Mouse (Mus musculus) gastrocnemius, postnatal 10 days (tissue): ENCODE measurements at regions not wholly inside any gene's neighbourhood (a gene's known extent, or its start where the extent isn't known, plus 50 kb on each side); places are given as distances from the start of the nearest gene placed in this dataset.
A peak's percentile ranks its signal among the peaks of the same experiment; 100 is the strongest.

Source experiments
- DNase-seq: peaks from one replicate; pipeline ENCODE4 v3.0.0; 2021; ENCODE audit warnings: mixed read lengths

DNA sequence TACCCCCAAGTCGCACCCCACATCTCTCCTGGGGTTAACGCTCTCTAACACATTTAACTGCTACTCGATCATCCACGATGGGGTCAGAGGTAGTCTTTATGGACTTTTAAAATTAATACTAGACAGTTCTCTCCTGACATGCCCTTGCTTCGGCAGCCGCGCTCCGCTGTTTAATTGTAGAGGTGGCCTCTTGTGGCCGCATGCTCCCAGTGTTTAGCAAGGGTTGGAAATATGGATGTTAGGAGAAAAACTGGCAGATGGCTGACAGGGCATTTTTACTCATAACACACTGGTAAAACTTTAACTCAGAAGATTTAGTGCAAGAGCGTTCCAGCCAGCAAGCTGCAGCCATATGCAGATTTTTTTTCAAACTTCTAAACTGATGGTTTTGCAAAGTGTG lies 242.7 kb downstream of the Tshz3 start:
- DNase-seq = no peak

DNA sequence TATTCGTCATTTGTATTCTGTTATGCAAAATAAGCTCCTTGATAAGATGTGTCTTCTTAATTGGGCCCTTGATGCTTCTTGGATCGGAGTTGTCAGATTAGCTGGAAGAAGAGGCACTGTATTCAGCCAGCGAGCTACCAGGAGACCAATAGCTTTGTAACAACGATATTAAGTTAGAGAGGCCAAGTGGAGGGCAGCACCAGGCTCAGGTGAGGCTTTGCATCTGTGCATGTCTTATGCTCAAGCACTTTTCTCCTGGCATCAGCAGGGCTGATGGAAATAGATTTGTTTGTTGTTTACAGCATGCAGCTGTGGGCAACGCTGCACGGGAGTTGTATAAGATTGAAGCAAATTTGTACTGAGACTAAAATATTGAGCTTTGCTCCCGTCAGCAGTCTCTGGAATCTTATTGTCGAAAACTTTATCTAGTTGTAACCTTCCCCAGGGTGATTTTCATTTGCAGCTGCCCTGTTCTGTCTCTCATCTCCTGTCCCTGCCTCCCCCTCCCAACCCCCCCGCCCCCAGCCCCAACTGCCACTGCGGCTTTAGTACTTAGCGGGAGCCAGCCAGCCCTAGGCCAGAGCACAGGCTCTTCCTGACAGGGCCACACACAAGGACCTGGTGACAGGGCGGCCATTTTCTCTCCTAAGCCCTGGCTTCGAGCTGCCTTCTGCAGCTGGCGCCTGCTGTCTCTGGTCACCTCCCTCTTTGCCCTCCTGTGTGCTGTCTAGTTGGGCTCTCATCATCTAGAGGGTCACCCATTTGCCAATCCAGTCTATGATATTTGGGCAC lies 247.3 kb downstream of the Tshz3 start:
- no peak for DNase-seq

DNA sequence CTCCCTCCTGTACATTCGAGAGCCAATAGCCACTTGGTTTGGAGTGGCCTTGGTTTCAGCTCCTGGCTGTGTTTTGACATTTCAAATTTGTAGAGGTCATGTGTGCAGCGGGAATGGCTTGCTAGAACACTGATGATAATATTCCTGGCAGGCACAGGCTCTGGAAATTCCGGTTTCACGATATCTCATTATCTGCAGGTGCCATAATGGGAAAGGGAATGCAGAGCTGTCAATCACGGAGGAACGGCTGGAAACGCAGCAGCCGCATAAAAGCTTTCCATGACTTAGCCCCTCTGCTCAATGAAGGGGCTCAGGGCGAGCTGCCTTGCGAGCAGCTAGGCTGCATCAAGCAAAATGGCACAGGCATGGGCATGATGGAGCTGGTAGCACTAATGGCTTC lies 251.6 kb downstream of the Tshz3 start:
- DNase-seq = no peak

DNA sequence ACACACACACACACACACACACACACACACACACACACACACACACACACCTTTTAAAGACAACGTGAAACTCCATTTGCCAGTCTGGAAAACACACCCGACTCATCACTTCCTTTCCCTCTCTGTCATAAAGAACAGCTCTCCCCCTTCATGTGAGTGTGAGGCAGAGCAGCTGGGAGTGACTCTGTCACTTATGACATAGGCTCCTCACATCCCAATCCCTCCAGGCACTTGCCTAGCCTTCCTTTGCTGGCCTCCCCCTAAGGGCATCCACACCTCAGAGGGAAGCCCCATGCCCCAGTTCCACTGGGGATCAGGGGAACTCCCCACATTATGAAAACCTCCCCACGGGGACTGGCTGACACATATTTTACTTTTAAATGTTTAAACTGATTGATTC lies 257.5 kb downstream of the Tshz3 start:
- DNase-seq = no peak

DNA sequence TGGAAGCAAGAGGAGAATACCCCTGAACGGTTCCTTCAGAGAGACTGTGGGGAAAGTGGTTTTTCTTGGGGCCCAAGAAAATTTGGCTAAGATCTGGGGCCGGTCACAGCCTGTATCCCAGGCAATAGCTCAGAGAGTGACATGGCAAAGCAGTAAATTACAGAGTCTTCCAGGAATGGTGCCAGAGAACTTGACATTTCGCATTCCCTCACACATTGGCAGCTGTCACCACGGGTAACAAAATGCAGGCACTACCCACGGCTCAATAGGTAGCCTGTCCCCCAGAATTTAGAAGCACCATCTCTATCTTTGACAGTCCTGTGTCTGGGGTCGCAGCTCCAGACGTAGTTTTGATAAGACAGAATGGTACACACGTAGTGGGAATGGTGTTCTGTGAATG lies 260.3 kb downstream of the Tshz3 start:
- no peak for DNase-seq

DNA sequence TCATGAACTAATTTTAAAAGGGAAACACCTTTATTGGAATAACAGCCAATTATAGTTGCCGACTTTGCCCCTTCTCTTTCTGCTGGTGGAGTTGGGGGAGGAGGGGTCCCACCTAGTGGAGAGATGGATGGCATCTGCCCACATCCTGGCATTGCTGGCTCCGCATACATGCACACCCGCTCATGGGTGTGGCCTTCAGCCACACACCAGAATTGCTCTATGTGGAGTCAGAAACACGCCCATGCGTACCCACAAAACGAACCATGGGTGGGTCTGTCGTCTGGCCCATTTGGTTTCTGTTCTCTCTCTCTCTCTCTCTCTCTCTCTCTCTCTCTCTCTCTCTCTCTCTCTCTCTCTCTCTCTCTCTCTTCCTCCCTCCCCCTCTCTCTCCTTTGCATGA lies 273.9 kb downstream of the Tshz3 start:
- no peak for DNase-seq

DNA sequence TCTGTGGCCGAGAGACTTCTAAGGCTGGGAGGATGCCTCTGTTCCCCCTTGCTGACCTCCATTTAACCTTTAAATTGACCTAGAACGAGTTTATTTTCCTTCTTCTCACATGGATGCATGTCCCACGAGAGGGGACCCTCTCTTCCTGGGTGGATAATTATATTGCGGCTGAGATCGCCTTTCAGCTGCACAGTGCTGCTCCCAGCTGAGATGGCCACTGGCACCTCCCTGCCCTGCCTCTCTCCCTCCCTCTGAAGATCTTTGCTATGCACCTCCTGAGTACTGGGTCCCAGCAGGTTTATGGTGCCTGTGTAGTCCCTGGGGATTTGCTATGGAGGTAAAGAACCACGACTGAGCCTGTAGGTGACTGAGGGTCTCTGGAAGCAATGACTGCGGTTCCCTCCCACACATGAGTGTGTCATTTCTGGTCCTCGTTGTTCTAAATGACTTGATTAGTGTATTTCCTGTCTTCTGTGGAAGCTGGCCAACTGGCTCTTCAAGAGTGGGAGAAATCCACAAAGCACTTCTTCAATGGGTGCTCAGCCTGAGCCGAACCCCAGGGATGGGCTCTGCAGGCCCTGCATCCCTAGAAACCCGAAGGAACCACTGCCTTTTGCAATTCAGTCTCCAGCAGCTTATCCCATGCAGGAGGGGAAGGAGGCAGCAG lies 275.9 kb downstream of the Tshz3 start:
- no peak for DNase-seq

DNA sequence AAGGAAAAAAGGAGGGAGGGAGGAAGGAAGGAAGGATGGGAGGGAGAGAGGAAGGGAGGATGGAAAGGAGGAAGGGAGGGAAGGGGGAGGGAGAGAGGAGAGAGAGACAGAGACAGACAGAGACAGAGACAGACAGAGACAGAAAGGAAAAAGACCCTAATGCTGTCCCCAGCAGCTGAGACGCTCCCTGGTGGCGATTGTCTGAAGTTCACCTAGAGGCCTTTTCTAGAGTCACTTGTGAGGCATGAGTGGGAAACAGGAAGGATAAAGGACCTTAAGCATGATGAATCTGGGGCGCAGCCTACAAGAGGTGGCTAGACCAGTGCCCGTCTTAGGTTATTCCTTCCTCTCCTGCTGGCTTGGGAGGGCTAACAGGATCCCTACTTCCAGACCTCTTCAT lies 276.7 kb downstream of the Tshz3 start:
- peak; percentile 31 for DNase-seq

DNA sequence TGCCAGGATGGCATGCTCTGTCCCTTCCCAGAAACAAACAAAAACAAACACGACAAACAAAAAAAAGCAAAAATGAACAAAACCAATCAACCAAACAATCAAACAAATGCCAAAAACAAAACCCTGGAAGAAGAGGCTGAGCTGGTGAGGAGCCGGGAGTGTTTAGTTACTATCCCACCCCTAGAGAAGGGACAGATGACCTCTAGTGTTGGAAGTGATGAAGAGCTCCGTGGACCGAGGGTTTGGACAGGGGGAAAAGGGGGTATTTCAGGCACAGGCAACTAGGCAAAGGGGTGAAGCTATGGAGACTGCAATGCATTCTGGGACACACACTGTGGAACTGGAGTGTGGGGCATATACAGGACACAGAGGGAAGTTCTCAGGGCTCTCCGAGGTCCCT lies 277.6 kb downstream of the Tshz3 start:
- DNase-seq = peak; percentile 8

DNA sequence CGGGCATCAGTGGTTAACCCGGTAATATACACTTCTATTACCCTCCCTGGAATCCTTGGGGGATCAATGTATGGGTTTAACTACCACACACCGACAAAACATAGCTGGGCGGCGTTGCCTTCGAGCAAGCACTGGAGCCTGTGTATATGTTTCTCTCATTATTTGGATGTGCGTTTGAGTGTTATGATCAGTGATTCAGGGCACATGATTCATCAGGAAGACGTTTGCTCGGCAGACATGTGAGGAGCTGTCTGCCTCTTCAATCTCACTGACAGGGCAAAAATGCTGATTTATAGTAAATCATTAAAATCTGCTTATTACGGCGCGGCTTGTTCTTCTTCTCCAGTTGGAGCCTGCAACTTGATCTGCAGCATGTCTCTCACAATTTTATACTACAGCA lies 279.9 kb downstream of the Tshz3 start:
- DNase-seq = no peak

DNA sequence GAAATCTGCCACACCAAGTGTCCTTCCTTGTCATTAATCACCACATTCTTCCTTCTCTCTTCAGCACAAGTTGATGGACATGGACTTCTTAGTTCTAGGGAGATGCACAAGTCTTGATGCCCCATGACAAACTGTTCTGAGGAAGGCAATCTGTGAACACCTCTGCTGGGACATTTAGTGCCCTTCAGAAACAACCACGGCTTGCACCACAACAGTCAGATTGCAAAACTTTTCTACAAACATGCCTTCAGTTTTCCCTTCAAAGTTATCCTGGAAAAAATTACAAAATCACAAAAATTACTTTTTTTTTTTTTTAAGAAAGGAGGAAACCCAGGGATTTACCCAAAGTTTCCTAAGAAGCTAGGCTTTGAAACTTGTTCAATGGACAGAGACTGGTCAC lies 291.5 kb downstream of the Tshz3 start:
- no peak for DNase-seq

DNA sequence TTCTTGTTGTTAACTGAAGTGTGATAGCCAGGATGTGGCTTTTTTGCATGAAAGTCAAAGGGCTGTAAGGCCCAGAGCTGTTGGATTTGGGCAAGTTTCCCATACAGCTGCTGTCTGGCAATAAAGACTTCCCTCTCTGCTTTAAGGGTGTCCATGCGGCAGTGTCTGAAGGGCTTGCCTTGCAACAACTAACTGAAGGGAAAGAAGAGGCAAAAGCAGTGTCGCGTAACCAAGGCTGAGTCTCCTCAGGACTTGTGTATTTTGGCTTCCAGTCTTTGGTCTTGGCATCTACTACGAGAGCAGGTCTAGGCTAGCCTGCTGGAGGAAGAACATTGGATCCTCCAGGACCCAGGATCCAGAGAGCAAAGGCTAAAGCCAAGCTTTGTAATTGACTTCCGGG lies 306.7 kb downstream of the Tshz3 start:
- DNase-seq = peak; percentile 18

DNA sequence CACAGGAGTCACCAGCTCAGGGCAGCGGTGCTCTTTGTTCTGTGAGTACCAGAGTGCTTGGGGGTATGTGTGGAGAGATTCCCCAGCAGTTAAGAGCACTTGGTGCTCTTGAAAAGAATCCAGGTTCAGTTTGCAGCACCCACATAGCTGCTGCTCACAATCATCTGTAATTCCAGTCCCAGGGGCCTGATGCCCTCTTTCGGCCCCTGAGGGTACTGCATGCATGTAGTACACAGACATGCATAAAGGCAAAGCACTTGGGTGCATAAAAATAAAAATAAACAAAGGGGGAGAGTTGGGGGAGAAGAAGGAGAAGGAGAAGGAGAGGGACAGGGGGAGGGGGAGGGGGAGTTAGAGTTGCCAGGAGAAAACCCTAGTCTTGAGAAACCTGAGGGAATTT lies 307.8 kb downstream of the Tshz3 start:
- DNase-seq = no peak

DNA sequence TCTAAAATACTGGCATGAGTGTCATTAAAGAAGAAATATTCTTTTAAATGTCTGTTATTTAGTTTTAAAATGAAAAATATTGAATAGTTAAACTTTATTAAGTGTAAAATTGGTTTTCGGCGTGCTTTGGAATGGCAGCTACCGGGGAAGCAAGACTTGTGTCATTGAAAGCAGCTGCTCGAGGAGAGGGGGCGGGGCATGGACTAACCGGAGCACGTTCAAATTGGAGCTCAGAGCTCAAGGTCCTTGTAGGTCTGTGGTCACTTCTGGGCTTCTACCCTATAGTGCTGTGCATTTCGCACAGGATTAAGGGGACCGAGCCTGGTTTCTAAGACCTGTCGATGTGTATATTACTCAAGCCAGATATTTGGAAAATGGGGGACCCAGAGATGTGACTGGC lies 309.0 kb downstream of the Tshz3 start:
- peak; percentile 46 for DNase-seq

DNA sequence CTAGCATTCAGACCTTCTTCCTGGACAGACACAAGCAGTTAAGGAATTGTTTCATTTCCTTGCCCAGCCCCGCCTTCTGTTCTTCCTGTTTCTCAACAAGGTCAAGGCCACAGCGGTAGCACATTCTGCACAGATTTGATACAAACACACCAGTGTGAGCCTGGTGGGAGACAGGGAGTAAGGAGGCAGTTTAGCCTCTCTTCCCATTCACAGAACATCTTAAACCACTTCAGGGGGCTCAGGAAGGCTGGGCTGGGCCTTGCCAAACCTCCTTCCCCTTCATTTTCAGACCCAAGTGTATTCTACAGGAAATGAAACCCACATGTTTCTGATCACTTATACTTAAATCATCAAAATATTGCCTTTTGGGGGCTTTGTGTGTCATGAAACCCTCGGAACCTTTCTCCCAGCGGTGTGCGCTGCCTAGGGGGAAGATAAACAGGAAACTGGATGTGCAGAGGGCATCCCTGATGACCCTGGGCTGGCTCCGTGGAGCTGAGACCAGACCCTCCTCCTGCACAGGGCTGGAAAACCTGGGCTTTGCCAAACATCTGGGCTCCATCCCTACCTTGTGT lies 313.3 kb downstream of the Tshz3 start:
- DNase-seq = no peak

DNA sequence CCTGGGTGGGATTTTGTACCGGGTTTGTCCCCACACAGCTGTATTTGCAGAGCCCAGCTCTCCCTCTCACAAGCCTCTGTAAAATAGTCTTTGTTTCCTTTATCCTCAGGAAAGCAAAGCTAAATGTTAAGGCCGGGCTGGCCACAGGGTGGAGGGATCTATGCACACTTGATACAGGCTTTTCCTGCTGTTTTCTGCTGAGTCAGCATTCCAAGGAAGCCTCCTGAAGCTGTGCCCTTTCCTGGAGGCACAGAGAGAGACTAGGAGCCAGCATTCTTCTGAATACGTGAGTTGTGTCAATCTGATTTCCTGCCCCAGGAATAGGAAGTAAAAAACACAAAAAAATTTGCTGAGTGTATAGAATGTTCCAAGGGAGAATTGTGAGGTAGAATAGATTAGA lies 322.2 kb downstream of the Tshz3 start:
- DNase-seq = no peak

DNA sequence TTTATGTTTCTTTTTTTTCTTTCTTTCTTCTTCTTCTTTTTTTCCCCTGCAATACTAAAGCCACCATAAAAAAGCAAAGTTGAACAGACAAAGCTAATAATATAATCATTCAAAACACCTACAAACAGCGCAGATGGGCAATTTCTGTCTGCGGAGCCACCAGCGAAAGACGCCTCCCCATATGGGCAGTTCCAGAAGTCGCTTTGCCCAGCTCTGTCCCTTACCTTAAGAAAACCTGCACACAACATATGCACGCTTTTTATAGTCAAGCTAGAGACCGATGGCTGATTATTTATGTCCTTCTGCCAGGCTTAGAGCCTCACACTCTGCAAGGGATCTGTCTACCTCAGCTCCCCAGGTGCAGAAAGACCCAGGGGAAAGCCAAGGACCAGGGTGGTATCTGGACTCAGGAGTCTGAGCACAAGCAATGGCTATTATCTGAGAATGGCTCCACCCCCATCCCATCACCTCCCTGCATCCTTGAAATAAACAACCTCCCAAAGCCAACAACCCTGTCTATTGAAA lies 326.6 kb downstream of the Tshz3 start:
- DNase-seq = no peak

DNA sequence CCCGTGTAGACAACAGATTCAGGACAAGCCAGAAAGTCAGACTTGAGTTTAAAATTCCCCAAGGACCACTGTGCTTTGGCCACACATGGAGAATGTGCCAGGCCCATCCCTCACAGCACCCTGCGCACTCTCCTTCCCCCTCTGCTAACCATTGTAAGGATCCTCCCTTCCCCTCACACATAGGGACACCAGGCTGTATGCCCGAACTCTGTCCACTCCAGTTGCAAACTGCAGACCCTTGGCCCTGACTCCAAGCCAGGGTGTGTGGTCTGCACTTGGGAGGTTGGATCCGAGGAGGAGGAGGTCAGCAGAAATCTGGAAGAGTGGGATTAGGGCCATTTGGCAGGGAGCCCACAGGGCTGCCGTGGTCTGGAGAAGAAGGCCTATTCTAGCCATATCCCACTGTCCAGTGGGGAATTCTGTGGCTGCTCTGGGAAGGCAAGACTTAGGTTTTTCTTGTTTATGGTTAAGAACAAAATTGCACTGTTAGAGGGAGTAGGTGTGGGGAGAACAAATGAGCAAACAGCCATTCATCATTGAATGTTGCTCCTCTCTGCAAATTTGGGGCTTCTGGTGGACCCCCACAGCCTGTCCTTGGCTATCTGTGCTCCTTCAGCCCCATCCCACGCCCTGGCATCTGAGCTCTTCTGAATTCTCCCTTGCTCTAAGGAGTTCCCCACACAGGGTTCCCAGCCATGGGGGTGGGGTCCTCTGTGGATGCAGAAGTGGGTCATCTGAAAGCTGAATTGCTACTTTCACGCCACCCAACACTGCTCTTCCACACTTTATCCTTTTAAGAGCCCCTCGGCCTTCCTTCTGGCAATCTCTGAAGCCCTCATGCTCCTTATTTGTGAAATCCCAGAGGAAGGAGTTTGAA lies 366.9 kb downstream of the Tshz3 start:
- DNase-seq = peak; percentile 26

DNA sequence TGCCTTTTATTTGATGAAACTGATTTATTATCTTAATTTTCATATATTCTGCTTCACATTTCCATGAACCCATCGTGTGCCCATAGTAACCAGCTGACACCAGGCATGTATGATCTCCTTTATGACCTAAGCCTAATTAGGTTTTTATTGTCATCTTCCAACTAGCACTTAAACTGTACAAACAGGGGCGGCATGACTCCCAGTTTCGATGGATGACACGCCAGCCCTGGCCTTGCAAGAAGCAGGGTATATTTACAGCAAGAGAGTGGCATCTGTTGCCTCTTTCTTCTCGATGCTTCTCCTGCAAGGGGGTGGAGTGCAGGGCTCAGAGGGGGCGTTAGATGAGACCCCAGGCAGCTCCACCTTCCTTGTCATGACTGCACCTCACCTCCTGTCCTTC lies 379.8 kb downstream of the Tshz3 start:
- no peak for DNase-seq

DNA sequence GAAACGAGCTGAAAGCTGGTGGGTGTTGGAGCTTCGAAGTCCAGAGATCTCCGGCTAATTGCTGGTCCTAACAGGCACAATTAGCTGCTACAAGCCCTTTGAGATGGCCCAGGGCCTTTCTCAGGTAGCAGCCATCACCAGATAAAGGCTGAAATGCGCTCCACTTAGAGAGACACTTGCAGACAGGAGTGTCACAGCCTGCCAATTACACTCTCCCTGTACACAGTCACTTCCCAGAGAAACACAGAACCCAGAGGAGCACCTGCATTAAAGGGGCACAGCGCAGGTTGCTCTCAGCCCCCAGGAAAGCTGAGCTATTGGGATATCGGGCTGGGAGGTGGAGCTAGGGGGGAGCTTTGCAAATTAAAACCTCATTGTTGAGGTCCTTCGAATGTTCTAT lies 380.2 kb downstream of the Tshz3 start:
- DNase-seq = no peak

DNA sequence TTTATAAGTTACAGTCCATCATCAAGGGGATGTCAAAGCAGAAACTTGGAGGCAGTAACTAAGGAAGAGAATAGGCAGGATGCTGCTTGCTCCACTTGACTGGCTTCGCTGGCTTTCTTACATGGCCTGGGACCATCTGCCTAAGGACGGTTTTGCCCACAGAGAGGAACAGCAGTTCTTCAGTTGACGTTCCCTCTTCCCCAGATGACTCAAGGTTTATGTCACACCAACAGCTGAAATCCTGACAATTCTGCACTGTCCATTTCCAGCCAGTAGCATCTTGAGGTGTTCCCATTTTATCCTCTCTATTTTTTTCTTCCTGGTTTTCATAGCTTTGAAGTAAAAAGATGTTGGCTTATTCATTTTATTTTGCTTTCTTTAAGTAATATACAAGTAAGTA lies 391.8 kb downstream of the Tshz3 start:
- DNase-seq = no peak

DNA sequence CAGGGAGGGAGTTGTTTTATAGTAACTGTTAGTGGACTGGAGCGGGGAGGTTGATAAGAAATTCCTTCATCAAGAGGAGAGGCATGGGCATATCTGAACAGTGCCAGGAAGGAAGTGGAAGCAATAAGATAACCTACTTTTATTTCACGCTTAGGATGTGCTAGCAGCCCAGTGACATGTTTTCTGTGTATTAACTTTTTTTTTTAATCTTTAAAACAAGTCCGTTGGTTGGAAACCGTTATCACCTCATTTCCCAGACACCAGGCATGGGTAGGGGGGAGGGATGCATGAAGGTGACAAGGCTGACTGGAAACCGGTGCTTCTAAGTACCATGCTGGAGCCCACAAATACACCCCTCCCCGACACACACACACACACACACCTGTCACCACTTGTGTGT lies 394.7 kb downstream of the Tshz3 start:
- no peak for DNase-seq

DNA sequence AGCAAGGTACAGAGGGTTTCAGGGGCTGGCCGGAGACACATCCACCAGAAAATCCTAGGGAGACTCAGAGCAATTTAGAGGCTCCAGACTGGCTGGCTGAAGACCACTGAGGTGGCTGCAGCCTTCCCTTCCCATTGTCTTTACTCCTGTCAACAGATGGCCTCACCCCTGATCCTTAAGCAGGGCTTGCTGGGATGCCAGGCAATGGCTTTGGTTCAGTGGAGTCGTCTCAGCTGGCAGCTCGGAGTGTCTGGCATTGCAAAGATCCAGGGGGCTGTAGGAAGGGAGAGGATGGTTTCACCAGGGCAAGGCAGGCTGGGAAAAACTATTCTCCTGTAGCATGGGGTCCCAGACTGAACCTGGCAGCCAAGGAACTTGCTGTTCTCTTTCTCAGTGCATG lies 395.8 kb downstream of the Tshz3 start:
- DNase-seq = no peak
